Mouse (Mus musculus) neural tube, embryonic 11.5 days (tissue): ENCODE measurements around the gene Pi4kb. TPM values are rescaled to one million over a fixed set of nuclear protein-coding genes. Genes with fewer than 3 reads are reported as not detected.

ENCODE experiments used
- ATAC-seq: fragments of 200-750 bp; cut with Nextera tagmentation; 2 replicates; pipeline ENCODE4 v1.8.0; 2017; ENCODE audit warnings: moderate number of reproducible peaks, mild to moderate bottlenecking, moderate TSS enrichment, moderate library complexity; ENCODE audit not compliant: insufficient read depth, low FRiP score, low TSS enrichment
- DNase-seq: peaks from one replicate; pipeline ENCODE4 v3.0.0-alpha.2; 2015; ENCODE audit warnings: low spot score
- H3K27ac ChIP-seq: fragments of 300-500 bp; sonication (generic); 2 replicates; pipeline ENCODE4 v1.5.1; 2014; ENCODE audit warnings: low read depth, mild to moderate bottlenecking, low read length
- H3K27me3 ChIP-seq: fragments of 300-500 bp; sonication (generic); 2 replicates; pipeline ENCODE4 v1.6.1; 2014; ENCODE audit warnings: mild to moderate bottlenecking, low read length, mixed read lengths; ENCODE audit not compliant: control insufficient read depth, insufficient read depth
- H3K36me3 ChIP-seq: fragments of 300-500 bp; sonication (generic); 2 replicates; pipeline ENCODE4 v1.6.1; 2014; ENCODE audit warnings: mild to moderate bottlenecking, low read length, moderate library complexity, mixed read lengths; ENCODE audit not compliant: control insufficient read depth, insufficient read depth
- H3K4me1 ChIP-seq: fragments of 300-500 bp; sonication (generic); 2 replicates; pipeline ENCODE4 v1.6.1; 2014; ENCODE audit warnings: low read length, mixed read lengths; ENCODE audit not compliant: control insufficient read depth, insufficient read depth
- H3K4me2 ChIP-seq: fragments of 300-500 bp; sonication (generic); 2 replicates; pipeline ENCODE4 v1.6.1; 2014; ENCODE audit warnings: low read depth, mild to moderate bottlenecking, moderate library complexity
- H3K4me3 ChIP-seq: fragments of 300-500 bp; sonication (generic); 2 replicates; pipeline ENCODE4 v1.5.1; 2014; ENCODE audit warnings: low read depth, low read length
- H3K9ac ChIP-seq: fragments of 300-500 bp; sonication (generic); 2 replicates; pipeline ENCODE4 v1.6.1; 2014; ENCODE audit warnings: mild to moderate bottlenecking, low read length
- H3K9me3 ChIP-seq: fragments of 300-500 bp; sonication (generic); 2 replicates; pipeline ENCODE4 v1.6.1; 2016; ENCODE audit warnings: low read length; ENCODE audit not compliant: control insufficient read depth
- WGBS: fragments of 180-500 bp; shearing (Covaris S2); extraction: QIAGEN DNeasy Blood & Tissue Kit; methylation state at CpG from one replicate; pipeline ENCODE4 v1.1.7; 2014; 5-methylcytosine and 5-hydroxymethylcytosine counted together
- microRNA-seq: library from miRNA; unstranded; fragments of <30 nt; microRNA quantifications from one replicate; pipeline ENCODE4, GENCODE M21; 2016
- polyA plus RNA-seq: library from polyadenylated mRNA; unstranded; fragments of >200 nt; fragmentation: Nextera tagmentation; extraction: Ambion mirVana; gene quantifications from 2 replicates; pipeline ENCODE4 v1.2.1, GENCODE M21; 2014

Gene Pi4kb
- polyA plus RNA-seq, 1 experiment from 2014 or later = 24.8 TPM

- Histone ChIP-seq H3K4me2 (no peak overlapping the region), H3K9me3 (no peaks in the 10 kb centered on the region), H3K27ac (no peak overlapping the region), H3K9ac (no peak overlapping the region), H3K27me3 (no peaks in the 10 kb centered on the region), H3K4me3 (no peak overlapping the region), H3K36me3 (no peaks in the 10 kb centered on the region), H3K4me1 (peaks cover 1% of the 10 kb centered on the region)
- no peak for DNase-seq
- WGBS = 89% methylated on average over 11 of the region's 11 CpGs
- no peak for ATAC-seq
Observed at GRCm38 (mm10) chr3:95046462-95047057, 72.0 kb downstream of the Pi4kb start.

GRCm38 (mm10) chr3:95047914-95048313, 73.4 kb downstream of the Pi4kb start:
- H3K27ac ChIP-seq = no peak overlapping the region
- no peaks in the 10 kb centered on the region for H3K9me3 ChIP-seq
- no peak overlapping the region for H3K4me3 ChIP-seq
- no peaks in the 10 kb centered on the region for H3K27me3 ChIP-seq
- no peaks in the 10 kb centered on the region for H3K4me1 ChIP-seq
- no peak for ATAC-seq
- WGBS = 73% methylated on average over 3 of the region's 3 CpGs
- H3K4me2 ChIP-seq = no peak overlapping the region
- H3K9ac ChIP-seq = no peak overlapping the region
- DNase-seq = no peak
- H3K36me3 ChIP-seq = no peaks in the 10 kb centered on the region

GRCm38 (mm10) chr3:95052959-95053358, 78.4 kb downstream of the Pi4kb start:
- H3K27me3 ChIP-seq = no peaks in the 10 kb centered on the region
- H3K4me3 ChIP-seq = no peak overlapping the region
- H3K4me1 ChIP-seq = no peaks in the 10 kb centered on the region
- H3K27ac ChIP-seq = no peak overlapping the region
- H3K9me3 ChIP-seq = no peaks in the 10 kb centered on the region
- ATAC-seq (no peak), DNase-seq (no peak)
- peaks cover 4% of the 10 kb centered on the region for H3K36me3 ChIP-seq
- no peak overlapping the region for H3K4me2 ChIP-seq
- 48% methylated on average over 1 of the region's 1 CpGs for WGBS
- H3K9ac ChIP-seq = no peak overlapping the region

DNA sequence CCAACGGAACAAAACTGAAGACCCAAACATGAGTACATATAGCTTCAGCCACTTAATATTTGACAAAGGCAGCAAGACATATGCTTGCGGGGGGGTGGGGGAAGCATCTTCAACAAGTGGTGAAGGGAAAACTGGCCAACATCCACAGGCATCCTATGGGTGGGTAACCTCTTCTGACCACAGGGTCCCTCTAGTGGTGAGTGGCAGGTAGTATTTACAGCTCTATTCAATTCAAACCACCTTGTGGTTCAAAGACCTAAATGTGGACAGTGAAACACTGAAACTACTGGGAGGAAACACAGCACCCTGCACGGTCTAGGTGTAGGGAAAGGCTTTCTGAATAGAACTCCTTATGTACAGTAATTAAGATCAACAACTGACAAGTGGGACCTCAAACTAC, 79.2 kb downstream of the Pi4kb start:
- no peak for DNase-seq
- no peak for ATAC-seq
- no peak overlapping the region for H3K4me3 ChIP-seq
- H3K27me3 ChIP-seq = no peaks in the 10 kb centered on the region
- H3K27ac ChIP-seq = no peak overlapping the region
- no peak overlapping the region for H3K4me2 ChIP-seq
- H3K9ac ChIP-seq = no peak overlapping the region
- no peaks in the 10 kb centered on the region for H3K4me1 ChIP-seq
- 46% methylated on average over 3 of the region's 3 CpGs for WGBS
- peaks cover 8% of the 10 kb centered on the region for H3K36me3 ChIP-seq
- H3K9me3 ChIP-seq = no peaks in the 10 kb centered on the region

GRCm38 (mm10) chr3:95054481-95055260, 80.1 kb downstream of the Pi4kb start:
- peaks cover 10% of the 10 kb centered on the region for H3K36me3 ChIP-seq
- ATAC-seq (no peak), DNase-seq (no peak)
- no peaks in the 10 kb centered on the region for H3K4me1 ChIP-seq
- no peak overlapping the region for H3K4me3 ChIP-seq
- no peaks in the 10 kb centered on the region for H3K9me3 ChIP-seq
- no peak overlapping the region for H3K27ac ChIP-seq
- WGBS = 59% methylated on average over 10 of the region's 10 CpGs
- no peaks in the 10 kb centered on the region for H3K27me3 ChIP-seq
- H3K9ac ChIP-seq = no peak overlapping the region
- no peak overlapping the region for H3K4me2 ChIP-seq

DNA sequence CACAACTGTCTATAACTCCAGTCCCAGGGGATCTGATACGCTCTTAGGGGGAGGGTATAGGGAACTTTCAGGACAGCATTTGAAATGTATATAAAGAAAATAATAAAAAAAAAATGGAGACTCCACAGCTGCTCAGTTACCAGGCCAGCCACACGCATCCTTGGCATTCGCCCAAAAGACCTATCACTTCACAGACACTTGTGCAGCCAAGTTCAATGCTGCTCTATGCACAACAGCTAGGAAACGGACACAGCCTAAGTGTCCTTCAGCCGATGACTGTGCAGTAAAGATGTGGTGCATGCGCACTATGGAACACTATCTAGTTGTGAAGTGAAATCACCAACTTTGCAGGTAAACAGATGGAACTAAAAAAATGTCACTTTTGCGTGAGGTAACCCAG, 81.7 kb downstream of the Pi4kb start:
- no peaks in the 10 kb centered on the region for H3K9me3 ChIP-seq
- H3K4me2 ChIP-seq = no peak overlapping the region
- ATAC-seq (no peak), DNase-seq (no peak)
- H3K36me3 ChIP-seq = peaks cover 17% of the 10 kb centered on the region
- no peaks in the 10 kb centered on the region for H3K4me1 ChIP-seq
- H3K4me3 ChIP-seq = no peak overlapping the region
- no peak overlapping the region for H3K27ac ChIP-seq
- H3K27me3 ChIP-seq = no peaks in the 10 kb centered on the region
- WGBS = 97% methylated on average over 7 of the region's 7 CpGs
- no peak overlapping the region for H3K9ac ChIP-seq

Small RNA genes lying within 50 kb of the gene (microRNA-seq; reads per million reads assigned to microRNA genes)
- not detected for gene Mir7013

Other genes with a start within 250 kb of the Pi4kb start
- gene Cgn, start 188.2 kb upstream of the Pi4kb start, polyA plus RNA-seq = 2.5 and 3.0 TPM in 2 replicates
- 23.6 and 25.0 TPM in 2 replicates for gene Pogz, start 137.2 kb upstream of the Pi4kb start, polyA plus RNA-seq
- gene Psmb4, start 87.8 kb upstream of the Pi4kb start, polyA plus RNA-seq = 375 and 398 TPM in 2 replicates
- 6.2 and 7.8 TPM in 2 replicates for gene Selenbp1, start 41.7 kb upstream of the Pi4kb start, polyA plus RNA-seq
- gene Rfx5, start 20.7 kb upstream of the Pi4kb start, polyA plus RNA-seq = 7.1 and 7.2 TPM in 2 replicates
- gene Zfp687, start 40.7 kb downstream of the Pi4kb start, polyA plus RNA-seq = 27.6 and 32.8 TPM in 2 replicates
- gene Psmd4, start 67.9 kb downstream of the Pi4kb start, polyA plus RNA-seq = 315 and 321 TPM in 2 replicates
- 12.3 and 13.4 TPM in 2 replicates for gene Pip5k1a, start 132.2 kb downstream of the Pi4kb start, polyA plus RNA-seq
- 243 and 248 TPM in 2 replicates for gene Vps72, start 136.3 kb downstream of the Pi4kb start, polyA plus RNA-seq
- gene Tmod4, start 149.7 kb downstream of the Pi4kb start, polyA plus RNA-seq = 0.57 and 1.0 TPM in 2 replicates
- 85.0 and 89.6 TPM in 2 replicates for gene Scnm1, start 159.3 kb downstream of the Pi4kb start, polyA plus RNA-seq
- 15.5 and 17.9 TPM in 2 replicates for gene Lysmd1, start 159.4 kb downstream of the Pi4kb start, polyA plus RNA-seq
- 1.4 and 1.5 TPM in 2 replicates for gene Tnfaip8l2, start 167.6 kb downstream of the Pi4kb start, polyA plus RNA-seq
- 22.5 and 24.4 TPM in 2 replicates for gene Sema6c, start 185.7 kb downstream of the Pi4kb start, polyA plus RNA-seq
- 4.7 and 4.8 TPM in 2 replicates for gene Gabpb2, start 243.2 kb downstream of the Pi4kb start, polyA plus RNA-seq